Mouse (Mus musculus) heart, embryonic 14.5 days (tissue): ENCODE measurements around the gene Gm20820. TPM values are rescaled to one million over a fixed set of nuclear protein-coding genes. Genes with fewer than 3 reads are reported as not detected.
"Not testable (repeated sequence)": the region's sequence is repeated elsewhere in the genome, so short reads cannot be mapped to it uniquely, and the experiment has no call there.

Experiments
- ATAC-seq: fragments of 200-750 bp; cut with Nextera tagmentation; 2 replicates; pipeline ENCODE4 v1.8.0; 2017; ENCODE audit warnings: low read depth, moderate TSS enrichment; ENCODE audit not compliant: insufficient number of reproducible peaks, insufficient read depth, low FRiP score
- H3K27ac ChIP-seq, 2 experiments: fragments of 200-500 bp in 1 of 2; fragments of 300-500 bp in 1 of 2; sonication (generic) in 1 of 2; replicated peaks in 1 of 2; 2 replicates each; pipeline ENCODE4 v1.5.1; 2012 to 2014; ENCODE audit warnings: low read depth in 2 of 2, low read length in 2 of 2, control low read depth in 1 of 2, mild to moderate bottlenecking in 1 of 2, mixed read lengths in 1 of 2; ENCODE audit not compliant: control insufficient read depth in 1 of 2, insufficient read depth in 1 of 2
- H3K27me3 ChIP-seq: fragments of 300-500 bp; sonication (generic); 2 replicates; pipeline ENCODE4 v1.6.1; 2014; ENCODE audit warnings: mild to moderate bottlenecking, low read length, control low read depth; ENCODE audit not compliant: control insufficient read depth, insufficient read depth
- H3K36me3 ChIP-seq: fragments of 300-500 bp; sonication (generic); 2 replicates; pipeline ENCODE4 v1.6.1; 2014; ENCODE audit warnings: mild to moderate bottlenecking, control low read depth, low read length, mixed read lengths; ENCODE audit not compliant: control insufficient read depth, insufficient read depth
- H3K4me1 ChIP-seq, 2 experiments: fragments of 200-500 bp in 1 of 2; fragments of 300-500 bp in 1 of 2; sonication (generic) in 1 of 2; 2 replicates each; pipeline ENCODE4 v1.6.1; 2012 to 2014; ENCODE audit warnings: low read length in 2 of 2, control low read depth in 1 of 2, mixed read lengths in 1 of 2; ENCODE audit not compliant: control insufficient read depth in 2 of 2, insufficient read depth in 2 of 2
- H3K4me2 ChIP-seq: fragments of 300-500 bp; sonication (generic); 2 replicates; pipeline ENCODE4 v1.6.1; 2014; ENCODE audit warnings: mild to moderate bottlenecking, low read length
- H3K4me3 ChIP-seq, 2 experiments: fragments of 200-500 bp in 1 of 2; fragments of 300-500 bp in 1 of 2; sonication (generic) in 1 of 2; 2 replicates each; pipeline ENCODE4 v1.5.1; 2012 to 2014; ENCODE audit warnings: low read length in 2 of 2, mild to moderate bottlenecking in 2 of 2, control low read depth in 1 of 2, low read depth in 1 of 2, moderate library complexity in 1 of 2; ENCODE audit not compliant: control insufficient read depth in 1 of 2, insufficient read depth in 1 of 2
- H3K9ac ChIP-seq: fragments of 300-500 bp; sonication (generic); 2 replicates; pipeline ENCODE4 v1.6.1; 2014; ENCODE audit warnings: mild to moderate bottlenecking, low read length
- H3K9me3 ChIP-seq: fragments of 300-500 bp; sonication (generic); 2 replicates; pipeline ENCODE4 v1.6.1; 2016; ENCODE audit warnings: low read length, control low read depth; ENCODE audit not compliant: control insufficient read depth
- WGBS: fragments of 180-500 bp; shearing (Covaris S2); extraction: QIAGEN DNeasy Blood & Tissue Kit; methylation state at CpG from one replicate; pipeline ENCODE4 v1.1.7; 2014; 5-methylcytosine and 5-hydroxymethylcytosine counted together
- polyA plus RNA-seq: library from polyadenylated mRNA; unstranded; fragments of >200 nt; fragmentation: Nextera tagmentation; extraction: Ambion mirVana; gene quantifications from 2 replicates; pipeline ENCODE4 v1.2.1, GENCODE M21; 2014

Gm20820 gene
- polyA plus RNA-seq = not detected in 2 replicates

DNA sequence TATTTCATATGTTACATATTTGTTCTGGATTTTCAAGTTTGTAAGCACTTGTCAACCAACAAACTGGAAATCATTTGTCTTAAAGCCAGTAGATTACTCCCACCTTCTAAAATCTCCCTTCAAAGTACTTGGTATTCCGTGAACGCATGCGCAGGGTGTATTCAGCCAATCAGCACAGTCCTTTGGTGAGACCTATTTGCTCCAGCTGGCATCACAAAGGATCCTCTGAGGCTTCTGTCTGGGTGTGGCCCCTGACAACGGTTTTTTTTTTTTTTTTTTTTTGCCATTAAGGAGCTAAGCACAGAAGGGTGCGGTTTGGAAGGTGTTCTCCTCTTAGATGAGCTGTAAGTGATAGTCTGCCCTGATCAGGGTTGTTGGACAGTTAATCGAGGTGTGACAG lies at the start of gene Gm20820:
Gene Gm20820, plus strand, starts transcription at position 301 of the 400 bp plus-strand sequence.
- H3K4me2 ChIP-seq, H3K9me3 ChIP-seq, H3K4me1 ChIP-seq, H3K4me3 ChIP-seq, H3K27ac ChIP-seq, H3K9ac ChIP-seq, H3K36me3 ChIP-seq, H3K27me3 ChIP-seq, ATAC-seq: not testable (repeated sequence)
- WGBS = no CpG with 5 or more reads among the region's 6 CpGs
